Mouse (Mus musculus): Measurements from ENCODE around the gene Tprg. TPM values are rescaled to one million over a fixed set of nuclear protein-coding genes. Genes with fewer than 3 reads are reported as not detected.

Gene Tprg
- 0.23 TPM in 1 of 2 replicates, not detected in the other for polyA plus RNA-seq (2014; fragmentation: Nextera tagmentation; extraction: Ambion mirVana)

DNA sequence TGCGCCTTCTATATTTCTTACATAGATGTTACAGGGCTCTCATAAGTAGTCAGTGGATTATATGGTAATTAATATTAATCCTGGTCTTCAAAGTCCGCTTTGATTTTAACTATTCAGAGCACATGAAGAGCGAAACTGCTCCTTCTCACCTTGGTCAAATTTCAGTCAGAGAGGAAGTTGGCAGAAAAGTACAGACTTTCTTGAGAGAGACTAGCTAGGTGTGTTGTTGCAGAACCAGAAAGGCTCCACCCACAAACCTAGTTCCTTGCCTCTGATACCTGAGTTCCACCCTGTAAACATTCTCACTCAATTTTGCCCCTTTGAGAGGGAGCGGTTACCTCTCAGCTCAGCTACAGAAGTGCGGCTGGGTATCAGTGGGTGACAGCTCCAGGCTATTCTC lies at the start of gene Tprg:
TSS of gene Tprg (plus strand) at position 301 of the 400 bp plus-strand sequence.
- ATAC-seq (ENCODE audit: insufficient number of reproducible peaks, low FRiP score, low TSS enrichment, low read depth), result no peak
- Histone ChIP-seq H3K27ac (replicated peaks; ENCODE audit: low read depth, low read length) (no peak within 1 kb of the TSS), H3K4me1 (ENCODE audit: control insufficient read depth, insufficient read depth, low read length) (no peaks in the 10 kb centered on the region), H3K9me3 (ENCODE audit: control insufficient read depth, low read length) (no peaks in the 10 kb centered on the region), H3K36me3 (ENCODE audit: control insufficient read depth, insufficient read depth, low read length) (no peaks in the 10 kb centered on the region), H3K9ac (ENCODE audit: low read length) (no peak within 1 kb of the TSS), H3K4me2 (ENCODE audit: low read depth, severe bottlenecking) (no peak within 1 kb of the TSS), H3K4me3 (ENCODE audit: low read depth, low read length) (no peak within 1 kb of the TSS), H3K27me3 (ENCODE audit: control insufficient read depth, insufficient read depth, low read length) (no peaks in the 10 kb centered on the region)
- DNase-seq (ENCODE audit: low spot score), result no peak
- WGBS, result 92% methylated on average over 5 of the region's 5 CpGs

- no peak for ATAC-seq (ENCODE audit: insufficient number of reproducible peaks, low FRiP score, low TSS enrichment, low read depth)
- WGBS, result 73% methylated on average over 11 of the region's 11 CpGs
Measured at GRCm38 (mm10) chr16:25238274-25239050, 48.2 kb upstream of the Tprg start.

DNA sequence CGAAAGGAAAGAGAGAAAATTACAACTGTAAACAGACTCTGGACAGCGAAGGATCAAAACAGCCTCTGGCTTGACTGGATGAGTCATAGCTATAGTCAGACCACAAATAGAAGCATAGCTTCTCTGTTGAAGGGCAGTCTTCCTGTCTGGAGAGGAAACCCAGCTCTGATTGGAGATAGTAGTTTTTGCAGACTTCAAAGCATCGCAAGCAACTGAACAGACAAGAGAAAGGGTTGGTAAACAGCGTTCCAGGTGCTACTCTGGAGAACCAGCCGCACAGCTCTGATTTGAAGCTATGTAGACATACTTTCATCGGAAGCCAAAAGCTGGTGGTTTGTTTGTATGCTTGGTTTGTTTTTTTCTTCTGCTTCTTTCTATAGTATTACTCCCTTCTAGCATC lies 37.7 kb upstream of the Tprg start:
- no peaks in the 10 kb centered on the region for H3K36me3 ChIP-seq (ENCODE audit: control insufficient read depth, insufficient read depth, low read length)
- no peak overlapping the region for H3K4me3 ChIP-seq (ENCODE audit: low read depth, low read length)
- ATAC-seq (ENCODE audit: insufficient number of reproducible peaks, low FRiP score, low TSS enrichment, low read depth) (no peak), DNase-seq (ENCODE audit: low spot score) (no peak)
- no peak overlapping the region for H3K27ac ChIP-seq (replicated peaks; ENCODE audit: low read depth, low read length)
- WGBS, result 90% methylated on average over 6 of the region's 6 CpGs
- H3K4me1 ChIP-seq (ENCODE audit: control insufficient read depth, insufficient read depth, low read length), result no peaks in the 10 kb centered on the region
- H3K4me2 ChIP-seq (ENCODE audit: low read depth, severe bottlenecking), result no peak overlapping the region
- H3K27me3 ChIP-seq (ENCODE audit: control insufficient read depth, insufficient read depth, low read length), result no peaks in the 10 kb centered on the region
- H3K9ac ChIP-seq (ENCODE audit: low read length), result no peak overlapping the region
- H3K9me3 ChIP-seq (ENCODE audit: control insufficient read depth, low read length), result no peaks in the 10 kb centered on the region

More at GRCm38 (mm10) chr16:25238274-25239050, 48.2 kb upstream of the Tprg start:
- Histone ChIP-seq H3K4me3 (ENCODE audit: low read depth, low read length) (no peak overlapping the region), H3K9me3 (ENCODE audit: control insufficient read depth, low read length) (no peaks in the 10 kb centered on the region), H3K27ac (replicated peaks; ENCODE audit: low read depth, low read length) (no peak overlapping the region), H3K9ac (ENCODE audit: low read length) (no peak overlapping the region), H3K27me3 (ENCODE audit: control insufficient read depth, insufficient read depth, low read length) (no peaks in the 10 kb centered on the region), H3K36me3 (ENCODE audit: control insufficient read depth, insufficient read depth, low read length) (no peaks in the 10 kb centered on the region), H3K4me2 (ENCODE audit: low read depth, severe bottlenecking) (no peak overlapping the region), H3K4me1 (ENCODE audit: control insufficient read depth, insufficient read depth, low read length) (no peaks in the 10 kb centered on the region)
- DNase-seq (ENCODE audit: low spot score), result no peak

- Histone ChIP-seq H3K9me3 (ENCODE audit: control insufficient read depth, low read length) (no peaks in the 10 kb centered on the region), H3K9ac (ENCODE audit: low read length) (no peak overlapping the region), H3K36me3 (ENCODE audit: control insufficient read depth, insufficient read depth, low read length) (no peaks in the 10 kb centered on the region), H3K27ac (replicated peaks; ENCODE audit: low read depth, low read length) (no peak overlapping the region), H3K4me1 (ENCODE audit: control insufficient read depth, insufficient read depth, low read length) (no peaks in the 10 kb centered on the region), H3K4me3 (ENCODE audit: low read depth, low read length) (no peak overlapping the region), H3K27me3 (ENCODE audit: control insufficient read depth, insufficient read depth, low read length) (no peaks in the 10 kb centered on the region), H3K4me2 (ENCODE audit: low read depth, severe bottlenecking) (no peak overlapping the region)
- 92% methylated on average over 6 of the region's 6 CpGs for WGBS
- ATAC-seq (ENCODE audit: insufficient number of reproducible peaks, low FRiP score, low TSS enrichment, low read depth), result no peak
- DNase-seq (ENCODE audit: low spot score), result no peak
Measured at GRCm38 (mm10) chr16:25250129-25250749, 36.4 kb upstream of the Tprg start.

GRCm38 (mm10) chr16:25251080-25251479 lies 35.5 kb upstream of the Tprg start:
- Histone ChIP-seq H3K9me3 (ENCODE audit: control insufficient read depth, low read length) (no peaks in the 10 kb centered on the region), H3K4me1 (ENCODE audit: control insufficient read depth, insufficient read depth, low read length) (no peaks in the 10 kb centered on the region), H3K36me3 (ENCODE audit: control insufficient read depth, insufficient read depth, low read length) (no peaks in the 10 kb centered on the region), H3K4me2 (ENCODE audit: low read depth, severe bottlenecking) (no peak overlapping the region), H3K27ac (replicated peaks; ENCODE audit: low read depth, low read length) (no peak overlapping the region), H3K27me3 (ENCODE audit: control insufficient read depth, insufficient read depth, low read length) (no peaks in the 10 kb centered on the region), H3K4me3 (ENCODE audit: low read depth, low read length) (no peak overlapping the region), H3K9ac (ENCODE audit: low read length) (no peak overlapping the region)
- WGBS, result 84% methylated on average over 9 of the region's 9 CpGs
- no peak for DNase-seq (ENCODE audit: low spot score)
- ATAC-seq (ENCODE audit: insufficient number of reproducible peaks, low FRiP score, low TSS enrichment, low read depth), result no peak

DNA sequence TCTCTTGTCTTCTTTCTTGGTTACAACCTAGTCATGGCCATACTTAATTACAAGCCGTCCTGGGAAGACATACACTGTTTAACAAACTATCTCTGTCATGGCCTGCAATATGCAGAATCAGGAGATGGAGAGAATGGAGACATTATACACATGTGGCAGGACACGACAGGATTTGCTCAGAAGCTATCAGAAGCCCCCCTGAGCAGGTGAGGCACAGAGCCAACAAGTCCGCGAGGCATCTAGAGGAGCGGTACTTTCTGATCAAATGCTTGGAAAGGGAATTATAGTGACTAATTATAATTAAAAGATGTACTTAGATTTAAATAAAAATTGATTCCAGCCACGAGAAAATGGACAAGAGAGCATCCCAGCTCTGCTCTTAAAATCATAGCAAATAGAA lies 32.0 kb upstream of the Tprg start:
- Histone ChIP-seq H3K4me3 (ENCODE audit: low read depth, low read length) (no peak overlapping the region), H3K9me3 (ENCODE audit: control insufficient read depth, low read length) (no peaks in the 10 kb centered on the region), H3K9ac (ENCODE audit: low read length) (no peak overlapping the region), H3K4me2 (ENCODE audit: low read depth, severe bottlenecking) (no peak overlapping the region), H3K36me3 (ENCODE audit: control insufficient read depth, insufficient read depth, low read length) (no peaks in the 10 kb centered on the region), H3K4me1 (ENCODE audit: control insufficient read depth, insufficient read depth, low read length) (no peaks in the 10 kb centered on the region), H3K27ac (replicated peaks; ENCODE audit: low read depth, low read length) (no peak overlapping the region), H3K27me3 (ENCODE audit: control insufficient read depth, insufficient read depth, low read length) (no peaks in the 10 kb centered on the region)
- ATAC-seq (ENCODE audit: insufficient number of reproducible peaks, low FRiP score, low TSS enrichment, low read depth), result no peak
- DNase-seq (ENCODE audit: low spot score), result no peak
- 85% methylated on average over 6 of the region's 6 CpGs for WGBS

GRCm38 (mm10) chr16:25255186-25255585 lies 31.4 kb upstream of the Tprg start:
- Histone ChIP-seq H3K4me2 (ENCODE audit: low read depth, severe bottlenecking) (no peak overlapping the region), H3K27ac (replicated peaks; ENCODE audit: low read depth, low read length) (no peak overlapping the region), H3K27me3 (ENCODE audit: control insufficient read depth, insufficient read depth, low read length) (no peaks in the 10 kb centered on the region), H3K4me1 (ENCODE audit: control insufficient read depth, insufficient read depth, low read length) (no peaks in the 10 kb centered on the region), H3K9ac (ENCODE audit: low read length) (no peak overlapping the region), H3K9me3 (ENCODE audit: control insufficient read depth, low read length) (no peaks in the 10 kb centered on the region), H3K4me3 (ENCODE audit: low read depth, low read length) (no peak overlapping the region), H3K36me3 (ENCODE audit: control insufficient read depth, insufficient read depth, low read length) (no peaks in the 10 kb centered on the region)
- no peak for ATAC-seq (ENCODE audit: insufficient number of reproducible peaks, low FRiP score, low TSS enrichment, low read depth)
- no peak for DNase-seq (ENCODE audit: low spot score)
- WGBS, result 92% methylated on average over 11 of the region's 11 CpGs

GRCm38 (mm10) chr16:25255603-25256260 lies 30.9 kb upstream of the Tprg start:
- H3K36me3 ChIP-seq (ENCODE audit: control insufficient read depth, insufficient read depth, low read length), result no peaks in the 10 kb centered on the region
- no peak overlapping the region for H3K4me3 ChIP-seq (ENCODE audit: low read depth, low read length)
- no peak overlapping the region for H3K4me2 ChIP-seq (ENCODE audit: low read depth, severe bottlenecking)
- ATAC-seq (ENCODE audit: insufficient number of reproducible peaks, low FRiP score, low TSS enrichment, low read depth) (no peak), DNase-seq (ENCODE audit: low spot score) (no peak)
- 91% methylated on average over 8 of the region's 8 CpGs for WGBS
- H3K9ac ChIP-seq (ENCODE audit: low read length), result no peak overlapping the region
- no peaks in the 10 kb centered on the region for H3K27me3 ChIP-seq (ENCODE audit: control insufficient read depth, insufficient read depth, low read length)
- H3K4me1 ChIP-seq (ENCODE audit: control insufficient read depth, insufficient read depth, low read length), result no peaks in the 10 kb centered on the region
- no peaks in the 10 kb centered on the region for H3K9me3 ChIP-seq (ENCODE audit: control insufficient read depth, low read length)
- H3K27ac ChIP-seq (replicated peaks; ENCODE audit: low read depth, low read length), result no peak overlapping the region
